Mouse (Mus musculus) hindbrain, embryonic 14.5 days (tissue): ENCODE results near the gene Mtg2. TPM values are rescaled to one million over a fixed set of nuclear protein-coding genes. Genes with fewer than 3 reads are reported as not detected.

Source experiments
- ATAC-seq: fragments of 200-750 bp; cut with Nextera tagmentation; 2 replicates; pipeline ENCODE4 v1.8.0; 2017; ENCODE audit warnings: moderate number of reproducible peaks, mild to moderate bottlenecking, moderate TSS enrichment, moderate library complexity; ENCODE audit not compliant: low FRiP score
- DNase-seq: peaks from one replicate; pipeline ENCODE4 v3.0.0-alpha.2; 2015; ENCODE audit warnings: low spot score
- H3K27ac ChIP-seq: fragments of 300-500 bp; sonication (generic); 2 replicates; pipeline ENCODE4 v1.5.1; 2014; ENCODE audit warnings: mild to moderate bottlenecking, moderate library complexity
- H3K27me3 ChIP-seq: fragments of 300-500 bp; sonication (generic); 2 replicates; pipeline ENCODE4 v1.6.1; 2014; ENCODE audit warnings: mild to moderate bottlenecking, low read length, mixed read lengths; ENCODE audit not compliant: control insufficient read depth, insufficient read depth
- H3K36me3 ChIP-seq: fragments of 300-500 bp; sonication (generic); replicated peaks from 2 replicates; pipeline ENCODE4 v1.6.1; 2014; ENCODE audit not compliant: control insufficient read depth, insufficient read depth
- H3K4me1 ChIP-seq: fragments of 300-500 bp; sonication (generic); replicated peaks from 2 replicates; pipeline ENCODE4 v1.6.1; 2014; ENCODE audit warnings: antibody characterized with exemption, low read length, mixed read lengths; ENCODE audit not compliant: control insufficient read depth, insufficient read depth
- H3K4me2 ChIP-seq: fragments of 300-500 bp; sonication (generic); replicated peaks from 2 replicates; pipeline ENCODE4 v1.6.1; 2014; ENCODE audit warnings: mild to moderate bottlenecking, moderate library complexity
- H3K4me3 ChIP-seq: fragments of 300-500 bp; sonication (generic); replicated peaks from 2 replicates; pipeline ENCODE4 v1.5.1; 2014; ENCODE audit warnings: mild to moderate bottlenecking, low read length
- H3K9ac ChIP-seq: fragments of 300-500 bp; sonication (generic); 2 replicates; pipeline ENCODE4 v1.6.1; 2014
- H3K9me3 ChIP-seq: fragments of 300-500 bp; sonication (generic); 2 replicates; pipeline ENCODE4 v1.6.1; 2016; ENCODE audit warnings: low read length; ENCODE audit not compliant: control insufficient read depth
- WGBS: fragments of 180-500 bp; shearing (Covaris S2); extraction: QIAGEN DNeasy Blood & Tissue Kit; methylation state at CpG from one replicate; pipeline ENCODE4 v1.1.7; 2014; 5-methylcytosine and 5-hydroxymethylcytosine counted together
- polyA plus RNA-seq: library from polyadenylated mRNA; unstranded; fragments of >200 nt; fragmentation: Nextera tagmentation; extraction: Ambion mirVana; gene quantifications from 2 replicates; pipeline ENCODE4 v1.2.1, GENCODE M21; 2014

Mtg2 gene
- polyA plus RNA-seq, 1 experiment from 2014 or later: 29.4 TPM

DNA sequence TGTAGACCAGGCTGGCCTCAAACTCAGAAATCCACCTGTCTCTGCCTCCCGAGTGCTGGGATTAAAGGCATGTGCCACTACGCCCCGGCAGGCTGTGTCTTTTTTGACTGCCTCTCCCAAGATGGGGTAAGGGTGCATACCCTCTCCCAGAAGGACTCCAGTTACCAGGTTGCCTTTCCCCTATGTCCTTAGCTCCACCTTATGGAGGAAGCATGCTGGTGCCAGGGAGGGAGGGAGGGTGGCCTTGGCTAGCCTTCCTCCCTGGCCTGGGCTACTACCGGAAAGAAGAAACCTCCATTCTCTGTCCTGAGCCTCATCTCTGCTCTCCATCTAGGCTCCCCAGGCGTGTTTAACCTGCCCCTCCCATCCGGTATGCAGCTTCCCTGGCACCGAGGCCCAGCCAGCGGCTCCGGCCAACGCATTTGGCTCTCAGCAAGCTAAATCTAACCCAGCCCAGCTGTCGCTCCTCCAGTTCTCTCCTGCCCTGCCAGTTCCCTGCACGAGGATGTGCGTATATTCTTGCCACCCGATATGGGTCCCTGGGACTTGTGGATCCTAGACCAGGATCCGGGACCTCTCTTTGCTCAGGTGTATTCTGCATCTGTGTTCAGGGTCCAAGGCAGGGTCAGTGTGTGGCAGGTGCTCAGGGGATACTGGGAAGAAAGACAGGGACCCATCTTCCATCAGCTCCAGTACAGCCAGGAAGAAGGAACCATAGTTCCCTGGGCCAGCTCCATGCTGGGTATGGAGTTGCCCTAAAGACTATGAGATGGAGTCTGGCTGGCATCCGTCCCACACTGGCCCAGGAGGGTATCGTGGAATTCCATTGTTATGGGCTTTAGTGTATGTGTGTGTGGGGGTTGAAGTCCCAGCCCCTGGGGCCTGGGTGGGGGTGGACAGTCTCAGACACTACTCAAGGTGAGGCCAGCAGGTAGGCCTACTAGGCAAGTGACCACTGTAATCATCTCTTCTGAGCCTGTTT is 43.8 kb downstream of the Mtg2 start:
- Histone ChIP-seq H3K27ac (peak overlapping the region; percentile 49; the same call in 1 of the 2 replicates), H3K27me3 (no peaks in the 10 kb centered on the region), H3K4me3 (no peak overlapping the region), H3K9me3 (no peaks in the 10 kb centered on the region), H3K4me1 (peaks cover 35% of the 10 kb centered on the region), H3K36me3 (no peaks in the 10 kb centered on the region), H3K9ac (0 out of 2 replicates have a peak overlapping the region, but pooled peaks have one; percentile 20), H3K4me2 (no peak overlapping the region)
- no peak for DNase-seq
- WGBS: 51% methylated on average over 17 of the region's 17 CpGs
- ATAC-seq: no peak

DNA sequence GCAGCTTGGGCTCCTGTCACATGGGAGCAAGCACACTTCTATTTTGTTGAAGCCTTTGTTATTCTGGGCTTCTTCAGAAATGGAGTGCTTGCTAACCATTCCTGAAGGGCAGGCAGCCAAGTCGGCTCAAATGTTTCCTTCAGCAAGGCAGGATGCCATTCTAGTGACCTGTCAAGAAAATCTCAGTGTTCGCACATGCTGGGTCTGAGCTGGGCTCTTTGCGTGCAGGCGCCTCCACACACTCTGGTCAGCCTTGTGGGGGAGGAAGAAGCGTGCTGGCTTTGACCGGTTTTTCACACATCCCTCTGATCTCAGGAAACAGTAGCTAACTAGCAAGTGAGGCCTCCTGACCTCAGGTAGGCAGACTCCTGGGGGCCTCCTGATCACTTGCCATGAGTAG is 44.9 kb downstream of the Mtg2 start:
- no peak overlapping the region; the same call in 1 of the 2 replicates for H3K27ac ChIP-seq
- no peaks in the 10 kb centered on the region for H3K27me3 ChIP-seq
- no peaks in the 10 kb centered on the region for H3K36me3 ChIP-seq
- no peak overlapping the region for H3K9ac ChIP-seq
- no peak for DNase-seq
- ATAC-seq: no peak
- no peak overlapping the region for H3K4me2 ChIP-seq
- no peaks in the 10 kb centered on the region for H3K9me3 ChIP-seq
- H3K4me1 ChIP-seq: peaks cover 41% of the 10 kb centered on the region
- H3K4me3 ChIP-seq: no peak overlapping the region
- WGBS: 34% methylated on average over 6 of the region's 6 CpGs

DNA sequence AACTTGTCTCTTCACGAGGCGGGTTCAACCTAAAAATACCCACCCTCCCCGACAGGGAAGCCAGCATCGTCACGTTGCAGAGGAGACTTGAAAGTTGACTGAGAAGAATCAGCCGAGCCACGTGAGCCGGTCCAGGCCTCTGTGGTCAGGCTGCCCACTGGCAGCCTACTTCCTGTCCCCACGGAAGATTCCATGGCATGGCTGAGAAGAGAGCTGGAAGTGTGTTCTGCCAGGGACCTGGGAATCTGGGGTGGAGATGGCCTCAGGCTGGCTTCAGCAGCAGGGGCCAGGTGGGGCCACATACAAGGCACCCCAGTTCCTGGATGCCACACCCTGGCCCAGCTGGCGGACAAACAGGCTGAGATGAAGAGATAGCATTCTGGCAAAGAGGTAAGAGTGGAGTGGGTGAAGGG is 45.7 kb downstream of the Mtg2 start:
- ATAC-seq (no peak), DNase-seq (no peak)
- no peak overlapping the region for H3K9ac ChIP-seq
- no peaks in the 10 kb centered on the region for H3K36me3 ChIP-seq
- H3K27ac ChIP-seq: no peak overlapping the region
- H3K9me3 ChIP-seq: no peaks in the 10 kb centered on the region
- H3K4me1 ChIP-seq: peaks cover 42% of the 10 kb centered on the region
- no peaks in the 10 kb centered on the region for H3K27me3 ChIP-seq
- no peak overlapping the region for H3K4me2 ChIP-seq
- H3K4me3 ChIP-seq: no peak overlapping the region
- WGBS: 69% methylated on average over 10 of the region's 10 CpGs

DNA sequence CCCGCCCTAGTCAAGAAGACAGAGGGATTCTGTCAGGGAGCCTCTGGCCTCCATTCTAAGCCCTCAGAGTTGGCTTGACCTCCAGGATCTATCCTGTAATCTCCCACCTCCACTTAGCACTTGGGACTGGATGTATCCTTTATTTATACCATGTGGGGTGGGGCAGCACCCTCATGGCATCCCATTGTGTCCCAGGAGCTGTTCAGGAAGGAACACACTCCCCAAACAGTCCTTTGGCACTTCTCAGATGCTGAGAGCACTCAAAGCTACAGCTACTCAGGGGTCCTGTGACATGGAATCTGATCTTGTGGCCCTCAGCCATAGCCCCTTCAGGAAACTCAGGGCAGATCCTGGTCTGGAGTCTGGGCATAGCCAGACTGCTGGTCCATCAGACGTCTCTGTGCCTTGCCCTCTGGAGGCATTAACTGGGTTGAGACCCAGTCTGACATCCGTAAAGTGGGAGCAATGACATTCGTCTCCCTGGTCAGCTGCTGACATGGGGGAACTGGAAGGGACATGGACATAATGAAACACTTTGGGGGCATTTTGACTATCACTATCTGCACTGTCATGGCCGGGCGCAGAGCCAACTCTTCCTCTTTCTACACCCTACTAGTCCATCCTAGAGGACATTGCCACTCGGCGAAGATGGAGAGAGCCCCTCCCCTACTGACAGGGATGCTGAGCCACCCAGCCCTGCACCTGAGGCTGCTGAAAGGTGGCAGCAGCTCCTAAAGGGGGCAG is 46.5 kb downstream of the Mtg2 start:
- WGBS: 57% methylated on average over 8 of the region's 8 CpGs
- H3K9ac ChIP-seq: no peak overlapping the region
- H3K4me2 ChIP-seq: no peak overlapping the region
- no peak for ATAC-seq
- DNase-seq: no peak
- no peaks in the 10 kb centered on the region for H3K9me3 ChIP-seq
- peaks cover 42% of the 10 kb centered on the region for H3K4me1 ChIP-seq
- H3K4me3 ChIP-seq: no peak overlapping the region
- H3K27me3 ChIP-seq: no peaks in the 10 kb centered on the region
- H3K36me3 ChIP-seq: no peaks in the 10 kb centered on the region
- H3K27ac ChIP-seq: no peak overlapping the region

DNA sequence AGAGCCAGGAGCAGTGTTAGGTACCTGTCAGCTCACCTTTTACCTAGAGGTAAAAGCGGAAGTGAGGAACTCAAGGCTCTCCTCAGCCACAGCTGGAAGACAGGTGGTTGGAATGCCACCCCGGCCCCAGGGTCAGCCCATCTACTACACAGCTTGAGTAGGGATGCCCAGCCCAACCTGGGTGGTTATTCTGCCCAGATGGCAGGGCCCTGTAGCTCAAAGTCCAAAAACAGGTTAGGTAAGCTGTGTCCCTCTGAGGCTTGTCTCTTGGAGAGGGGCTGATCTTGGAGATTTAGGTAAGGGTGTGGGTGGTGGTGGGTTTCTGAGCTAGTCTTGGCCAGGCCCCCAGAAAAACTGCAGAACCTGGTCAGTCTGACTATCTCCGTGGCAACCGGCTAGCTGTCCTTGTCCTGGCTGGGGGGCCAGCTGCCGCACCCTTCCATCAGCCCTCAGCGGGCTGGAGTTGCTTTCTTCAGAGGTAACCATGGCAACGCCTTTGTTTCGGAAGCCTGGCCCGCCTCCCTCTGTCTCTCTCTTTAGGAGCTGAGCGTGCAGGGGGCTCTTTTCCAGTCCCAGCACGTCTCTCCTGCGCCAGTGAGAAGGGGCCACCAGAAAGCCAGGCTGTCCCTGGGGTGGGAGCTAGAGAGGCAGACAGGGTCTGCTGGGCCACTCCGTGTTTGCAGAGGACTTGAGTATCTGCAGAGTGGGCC is 47.3 kb downstream of the Mtg2 start:
- Histone ChIP-seq H3K9me3 (no peaks in the 10 kb centered on the region), H3K36me3 (no peaks in the 10 kb centered on the region; the same call in 1 of the 2 replicates), H3K27me3 (no peaks in the 10 kb centered on the region), H3K4me2 (peak overlapping the region; percentile 84), H3K4me3 (no peak overlapping the region), H3K27ac (peak overlapping the region; percentile 87), H3K9ac (peak overlapping the region; percentile 46; the same call in 1 of the 2 replicates), H3K4me1 (peaks cover 42% of the 10 kb centered on the region)
- WGBS: 8% methylated on average over 13 of the region's 13 CpGs
- ATAC-seq: peak; percentile 42
- peak; percentile 73 for DNase-seq

DNA sequence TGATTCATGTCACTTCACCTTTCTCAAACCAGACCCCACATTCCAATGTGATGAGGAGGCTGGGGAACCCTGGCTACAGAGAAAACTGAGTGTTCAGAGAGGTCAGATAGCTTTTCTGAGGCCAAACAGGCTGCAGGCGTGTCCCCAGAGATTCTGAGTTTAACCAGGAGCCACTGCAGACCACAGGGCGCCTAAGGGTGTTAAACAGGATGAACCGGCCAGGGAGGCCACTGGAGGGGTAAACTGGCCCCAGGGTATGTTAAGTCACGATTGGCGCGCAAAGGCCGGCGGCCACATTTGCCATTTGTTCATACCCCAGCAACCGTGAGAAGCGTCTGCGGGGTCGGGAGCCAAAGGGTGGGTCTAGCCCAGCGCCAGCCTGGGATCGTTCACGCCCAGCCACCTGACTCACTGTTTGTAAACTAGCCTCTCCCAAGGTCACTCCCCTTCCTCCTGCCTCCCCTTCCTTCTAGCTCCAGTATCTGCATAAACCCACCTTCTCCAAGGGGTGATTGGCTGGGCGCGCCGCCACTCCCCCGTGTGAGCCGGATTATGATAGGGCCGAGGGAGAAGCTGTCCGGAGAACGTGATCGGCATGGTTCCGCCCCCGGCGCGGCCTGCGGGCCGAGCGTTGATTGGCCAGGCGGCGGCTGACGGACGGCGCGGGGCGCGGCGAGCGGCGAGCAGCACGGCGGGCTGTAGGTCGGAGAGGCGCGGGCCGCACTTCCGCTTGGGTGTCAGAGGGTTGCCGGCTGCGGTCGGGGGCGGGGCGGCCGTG is 48.5 kb downstream of the Mtg2 start, which contains the start of gene Osbpl2:
Gene Osbpl2, plus strand, starts transcription at position 646 of the 778 bp plus-strand sequence.
- no peaks in the 10 kb centered on the region for H3K27me3 ChIP-seq
- peaks cover 3% of the 10 kb centered on the region; the same call in 1 of the 2 replicates for H3K36me3 ChIP-seq
- H3K9me3 ChIP-seq: no peaks in the 10 kb centered on the region
- H3K27ac ChIP-seq: peak within 1 kb of the TSS; percentile 87
- H3K4me1 ChIP-seq: peaks cover 42% of the 10 kb centered on the region
- WGBS: under 1% methylated on average over 55 of the region's 55 CpGs
- peak within 1 kb of the TSS; percentile 68 for H3K9ac ChIP-seq
- peak within 1 kb of the TSS; percentile 84 for H3K4me2 ChIP-seq
- peak within 1 kb of the TSS; percentile 73 for H3K4me3 ChIP-seq
- peak; percentile 98 for DNase-seq
- ATAC-seq: peak; percentile 97

DNA sequence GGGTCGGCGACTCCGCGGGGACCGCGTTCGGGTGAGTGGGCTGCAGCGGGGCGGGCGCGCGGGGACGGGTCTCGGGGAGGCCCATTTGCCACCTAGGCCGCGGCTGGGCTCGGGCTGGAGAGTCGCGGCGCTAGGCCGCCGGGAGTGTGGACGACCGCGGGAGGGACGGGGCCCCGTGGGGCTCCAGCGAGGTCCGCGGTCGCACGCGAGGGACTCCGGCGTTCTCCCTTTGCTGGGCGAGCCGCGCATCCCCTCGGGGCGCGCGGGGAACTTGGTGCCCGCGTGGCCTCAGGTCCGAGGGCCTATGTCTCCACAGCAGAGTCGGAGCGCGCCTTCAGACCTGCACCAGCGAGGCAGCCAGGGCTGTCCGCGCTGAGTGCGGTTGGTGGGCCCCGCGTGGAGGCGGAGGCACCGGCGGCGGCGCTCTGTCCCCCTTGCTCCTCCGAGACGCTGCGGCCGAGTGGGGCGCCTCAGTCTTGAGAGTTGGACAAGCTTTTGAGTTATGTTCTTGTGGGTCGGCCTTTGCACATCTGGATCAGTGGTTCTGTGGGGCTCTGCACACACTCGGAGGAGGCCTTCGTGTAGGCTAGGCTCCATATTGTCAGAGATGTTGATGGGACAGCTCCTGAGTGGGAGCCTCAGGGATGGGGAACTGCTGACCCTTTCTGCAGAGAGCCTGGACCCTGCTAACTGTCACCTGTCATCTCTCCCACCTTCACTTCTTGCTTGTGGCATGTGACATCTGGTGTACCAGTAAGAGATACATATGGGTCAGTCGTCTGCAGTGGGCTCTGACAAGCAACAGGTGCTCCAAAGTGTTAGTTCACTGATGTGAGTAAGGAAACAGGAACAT is 49.3 kb downstream of the Mtg2 start:
- WGBS: 2% methylated on average over 67 of the region's 68 CpGs
- Histone ChIP-seq H3K4me3 (peak overlapping the region; percentile 73), H3K27me3 (no peaks in the 10 kb centered on the region), H3K36me3 (peaks cover 5% of the 10 kb centered on the region; the same call in 1 of the 2 replicates), H3K4me1 (peaks cover 37% of the 10 kb centered on the region), H3K4me2 (peak overlapping the region; percentile 84), H3K27ac (peak overlapping the region; percentile 75), H3K9me3 (no peaks in the 10 kb centered on the region), H3K9ac (peak overlapping the region; percentile 68)
- ATAC-seq (peak; percentile 9; the same call in 1 of the 2 replicates), DNase-seq (no peak)
